Mouse (Mus musculus): Measurements from ENCODE around the gene Gm38119.
A peak's percentile ranks its signal among the peaks of the same experiment; 100 is the strongest.

Gm38119 gene

DNA sequence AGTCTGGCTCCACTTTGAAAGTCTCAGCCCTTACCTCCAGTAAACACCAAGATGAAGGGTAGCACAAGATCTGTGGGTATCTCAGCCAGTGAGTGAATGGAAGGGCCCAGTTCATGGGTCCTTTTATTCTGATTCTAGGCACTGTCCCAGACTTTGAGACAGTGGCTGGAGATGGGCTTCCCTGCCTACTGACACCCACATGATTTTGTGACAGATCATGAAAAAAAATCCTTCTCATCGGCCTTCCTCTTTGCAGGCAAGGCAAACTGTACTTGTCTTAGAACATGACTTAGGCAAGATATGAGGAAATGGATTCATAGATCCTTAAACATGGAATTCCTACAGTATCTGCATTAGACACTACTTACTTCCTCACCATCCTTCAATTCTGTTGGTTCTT is at the start of gene Gm38119:
TSS of gene Gm38119 (minus strand) at position 101 of the 400 bp plus-strand sequence.
- no peak for DNase-seq (ENCODE audit: low spot score)

- DNase-seq (ENCODE audit: low spot score) = no peak
Observed at GRCm38 (mm10) chr3:92778799-92779198, 39.9 kb upstream of the Gm38119 start, which contains the start of gene Lce1i. Gene Lce1i (minus strand): TSS chr3:92778899.

DNA sequence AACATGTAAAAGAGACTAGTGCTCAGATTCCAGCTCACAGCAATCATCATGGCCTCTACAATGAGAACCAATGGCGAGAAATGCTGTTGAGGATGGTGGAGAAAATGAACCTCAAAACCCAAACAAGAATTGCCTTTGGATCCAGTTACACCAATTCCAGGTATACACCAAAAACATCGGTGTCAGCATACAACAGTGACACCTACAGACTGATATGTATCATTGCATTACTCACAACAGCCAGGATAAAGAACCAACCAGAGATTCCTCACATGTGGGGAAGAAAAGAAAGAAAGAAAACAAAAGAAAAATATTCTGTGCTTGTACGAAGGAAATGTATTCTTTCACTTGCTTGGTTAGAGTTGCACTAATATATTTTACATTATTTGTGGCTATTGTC is 32.7 kb upstream of the Gm38119 start:
- no peak for DNase-seq (ENCODE audit: low spot score)

GRCm38 (mm10) chr3:92764965-92765364 is 26.1 kb upstream of the Gm38119 start, which contains the start of gene Lce1h:
Gene Lce1h (minus strand): TSS chr3:92765065.
- DNase-seq (ENCODE audit: low spot score) = no peak

- no peak for DNase-seq (ENCODE audit: low spot score)
Observed at GRCm38 (mm10) chr3:92753197-92753596, 14.3 kb upstream of the Gm38119 start.

DNA sequence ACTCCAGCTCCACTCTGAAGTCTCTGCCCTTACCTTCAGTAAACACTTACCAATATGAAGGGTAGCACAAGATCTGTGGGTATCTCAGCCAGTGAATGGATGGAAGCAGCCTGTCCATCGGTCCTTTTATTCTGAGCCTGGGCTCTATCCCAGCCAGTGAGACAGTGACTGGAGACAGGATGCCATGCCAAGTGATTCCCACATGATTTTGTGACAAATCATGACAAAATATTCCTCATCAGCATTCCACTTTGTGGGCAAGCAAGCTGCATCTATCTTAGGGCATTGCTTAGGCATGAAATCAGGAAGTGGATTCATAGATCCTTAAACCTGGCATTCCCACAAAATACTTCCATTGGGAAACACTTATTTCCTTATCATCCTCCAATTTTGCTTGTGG is 13.3 kb upstream of the Gm38119 start, which contains the start of gene Lce1g:
TSS of gene Lce1g (minus strand) at position 101 of the 400 bp plus-strand sequence.
- DNase-seq (ENCODE audit: low spot score) = no peak

DNA sequence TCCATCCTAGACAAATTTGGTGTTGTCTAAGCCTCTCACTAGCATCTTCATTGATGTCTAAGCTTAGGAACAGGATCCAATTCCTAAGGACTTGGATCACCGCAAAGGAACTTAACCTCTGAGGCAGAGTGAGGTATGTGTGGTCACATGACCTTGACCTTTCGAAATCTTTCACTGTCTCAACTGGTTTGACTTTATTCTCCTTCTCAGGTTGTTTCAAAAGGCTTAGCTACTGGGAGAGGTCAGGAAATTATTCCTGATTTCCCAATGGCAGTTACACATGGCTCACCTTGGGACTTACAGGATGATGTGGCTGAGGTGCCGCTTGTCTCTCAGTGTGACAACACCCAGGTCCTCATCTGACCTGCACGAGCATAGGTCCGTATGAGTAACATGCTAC is 16.3 kb downstream of the Gm38119 start:
- no peak for DNase-seq (ENCODE audit: low spot score)

DNA sequence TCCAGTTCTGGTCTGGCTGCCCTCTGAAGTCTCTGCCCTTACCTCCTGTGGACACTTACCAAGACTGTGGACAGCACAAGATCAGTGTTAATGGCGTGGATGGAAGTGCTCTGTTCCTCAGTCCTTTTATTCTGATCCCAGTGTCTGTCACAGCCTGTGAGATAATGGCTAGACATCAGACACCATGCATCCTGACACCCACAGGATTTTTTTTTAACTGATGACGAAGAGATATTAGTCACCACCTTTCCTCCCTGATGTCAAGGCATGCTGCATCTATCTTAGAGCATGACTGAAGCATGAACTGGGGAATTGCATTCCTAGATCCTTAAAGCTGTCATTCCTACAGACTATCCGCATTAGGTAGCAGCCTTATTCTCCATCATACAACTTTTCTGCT is 18.6 kb downstream of the Gm38119 start, which contains the start of gene Lce1f:
TSS of gene Lce1f (minus strand) at position 101 of the 400 bp plus-strand sequence.
- DNase-seq (ENCODE audit: low spot score) = no peak

DNA sequence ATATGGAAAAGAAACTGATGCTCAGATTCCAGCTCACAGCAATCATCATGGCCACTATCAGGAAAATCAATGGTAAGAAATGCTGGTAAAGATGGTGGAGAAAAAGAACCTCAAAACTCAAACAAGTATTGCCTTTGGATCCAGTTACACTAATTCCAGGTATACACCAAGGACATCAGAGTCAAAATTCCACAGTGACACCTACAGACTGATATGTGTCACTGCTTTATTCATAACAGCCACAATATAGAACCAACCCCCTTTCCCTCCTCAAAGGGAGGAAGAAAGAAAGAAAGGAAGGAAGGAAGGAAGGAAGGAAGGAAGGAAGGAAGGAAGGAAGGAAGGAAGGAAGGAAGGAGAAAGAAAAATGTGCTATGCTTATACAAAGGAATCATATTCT is 23.8 kb downstream of the Gm38119 start:
- no peak for DNase-seq (ENCODE audit: low spot score)

DNA sequence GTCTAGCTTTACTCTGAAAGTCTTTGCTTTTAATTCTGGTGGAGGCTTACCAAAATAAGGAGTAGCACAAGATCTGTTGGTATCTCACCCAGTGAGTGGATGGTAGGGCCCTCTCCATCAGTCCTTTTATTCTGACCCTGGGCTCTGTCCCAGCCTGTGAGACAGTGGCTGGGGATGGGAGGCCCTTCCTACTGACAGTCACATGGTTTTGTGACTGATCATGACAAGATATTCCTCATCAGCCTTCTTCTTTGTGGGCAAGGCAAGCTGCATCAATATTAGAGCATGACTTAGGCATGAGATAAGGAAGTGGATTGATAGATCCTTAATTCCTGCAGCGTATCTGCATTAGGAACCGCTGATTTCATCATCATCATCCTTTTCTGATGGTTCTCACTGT is 29.9 kb downstream of the Gm38119 start, which contains the start of gene Lce1e:
TSS of gene Lce1e (minus strand) at position 101 of the 400 bp plus-strand sequence.
- no peak for DNase-seq (ENCODE audit: low spot score)

- no peak for DNase-seq (ENCODE audit: low spot score)
Observed at GRCm38 (mm10) chr3:92694613-92695012, 44.3 kb downstream of the Gm38119 start.

DNA sequence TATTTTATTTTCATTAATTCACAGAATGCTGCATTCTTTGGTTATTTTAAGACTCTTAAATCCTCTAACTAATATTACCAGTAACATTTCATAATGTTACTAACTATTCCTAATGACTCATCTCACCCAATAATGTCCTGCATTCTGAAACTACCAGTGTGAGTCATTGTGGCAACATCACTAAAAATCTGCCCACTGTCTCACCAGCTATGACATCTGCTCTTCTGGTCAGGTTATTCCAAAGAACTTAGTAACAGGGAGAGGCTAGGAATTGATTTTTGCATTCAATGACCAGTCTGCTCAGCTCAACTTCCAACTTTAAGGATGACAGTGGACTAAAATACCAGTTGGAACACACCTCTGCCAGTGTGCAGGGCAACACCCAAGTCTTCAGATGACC is 47.2 kb downstream of the Gm38119 start:
- no peak for DNase-seq (ENCODE audit: low spot score)

- DNase-seq (ENCODE audit: low spot score) = peak; percentile 24
Observed at GRCm38 (mm10) chr3:92689154-92689553, 49.7 kb downstream of the Gm38119 start.
